Mouse (Mus musculus) liver, postnatal 0 days (tissue): ENCODE data around the gene Trim67.

Source experiments
- CTCF ChIP-seq: sonication (generic); IDR thresholded peaks from 2 replicates; pipeline ENCODE4 v1.5.1; 2016; ENCODE audit warnings: antibody characterized with exemption, low read depth
- EP300 ChIP-seq: IDR thresholded peaks from 2 replicates; pipeline ENCODE4 v1.6.1; 2016; ENCODE audit warnings: antibody characterized with exemption, low read depth, mild to moderate bottlenecking

DNA sequence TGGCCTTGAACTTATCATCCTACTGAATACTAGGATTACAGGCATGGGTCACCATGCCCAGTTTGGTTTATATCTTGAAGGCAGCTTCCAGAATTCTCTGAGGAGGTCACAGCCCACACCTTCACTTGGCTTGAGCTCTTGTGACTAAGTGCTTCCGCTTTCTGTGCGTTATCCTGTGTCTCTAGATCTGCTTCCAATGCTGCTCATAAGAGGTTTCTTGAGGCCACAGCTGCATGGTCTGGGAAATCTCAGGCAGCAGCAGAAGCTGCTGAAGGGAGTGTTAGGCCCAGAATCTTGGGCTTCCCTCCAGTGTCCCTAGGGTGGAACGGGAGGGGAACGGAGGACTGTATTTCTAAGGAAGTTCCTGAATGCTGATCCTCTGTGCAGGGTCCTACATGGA, 20.4 kb downstream of the Trim67 start:
- no peak for TF ChIP-seq CTCF
- TF ChIP-seq EP300: no peak
